Mouse (Mus musculus): ENCODE results near the gene Gm973. TPM values are rescaled to one million over a fixed set of nuclear protein-coding genes. Genes with fewer than 3 reads are reported as not detected.

Gm973 gene
- polyA plus RNA-seq, 1 experiment: 0.13 TPM

DNA sequence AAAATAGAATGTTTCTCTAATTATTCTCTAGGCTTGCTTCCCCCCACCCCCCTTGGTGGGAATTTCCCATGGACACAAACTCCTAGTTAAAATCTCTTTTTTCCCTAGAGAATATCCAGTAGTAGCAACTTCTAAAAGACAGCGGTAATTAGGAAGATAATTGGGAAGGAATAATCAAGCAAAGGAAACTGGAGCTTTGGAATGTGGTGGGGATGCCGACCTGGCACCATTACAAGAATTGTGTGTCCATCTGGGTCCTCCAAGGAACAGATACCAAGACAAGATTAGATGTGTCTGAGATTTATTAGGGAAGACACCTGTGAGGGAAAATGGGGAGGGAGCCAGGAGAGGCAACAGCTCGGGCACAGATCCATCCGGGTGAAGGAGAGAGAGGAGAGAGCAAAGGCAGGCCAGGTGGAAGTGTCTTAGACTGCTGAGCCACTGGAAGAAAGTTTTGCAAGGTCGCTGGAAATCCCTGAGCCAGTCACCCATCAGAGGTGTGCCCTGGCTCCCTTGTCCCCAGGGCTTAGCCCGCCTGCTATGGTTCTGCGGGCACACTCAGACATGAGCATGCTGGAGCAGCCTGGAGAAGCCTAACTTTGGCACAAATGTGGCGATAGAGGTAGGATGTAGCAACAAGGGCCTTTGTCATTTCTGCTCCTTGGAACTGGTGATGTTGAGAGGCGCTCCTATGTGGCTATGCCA lies 4.3 kb upstream of the Gm973 start:
- H3K27ac ChIP-seq (ENCODE audit: insufficient read depth, low read depth, low read length): no peak overlapping the region
- WGBS: 83% methylated on average over 9 of the region's 9 CpGs
- no peak overlapping the region for H3K4me3 ChIP-seq (ENCODE audit: low read depth, low read length)
- H3K36me3 ChIP-seq (ENCODE audit: control insufficient read depth, insufficient read depth, low read length): no peaks in the 10 kb centered on the region
- H3K4me1 ChIP-seq (ENCODE audit: control insufficient read depth, insufficient read depth, insufficient read length, low read length): 0 out of 2 replicates have a peak, but pooled peaks cover 1% of the 10 kb centered on the region
- TF ChIP-seq POLR2A (IDR thresholded peaks at IDR 0.05; ENCODE audit: low read depth, low read length): no peak
- no peak for TF ChIP-seq CTCF (IDR thresholded peaks at IDR 0.05; ENCODE audit: extremely low read depth, insufficient read length, insufficient replicate concordance, low read depth, low read length)
- no peaks in the 10 kb centered on the region for H3K27me3 ChIP-seq (ENCODE audit: control insufficient read depth, insufficient read depth, low read length)

DNA sequence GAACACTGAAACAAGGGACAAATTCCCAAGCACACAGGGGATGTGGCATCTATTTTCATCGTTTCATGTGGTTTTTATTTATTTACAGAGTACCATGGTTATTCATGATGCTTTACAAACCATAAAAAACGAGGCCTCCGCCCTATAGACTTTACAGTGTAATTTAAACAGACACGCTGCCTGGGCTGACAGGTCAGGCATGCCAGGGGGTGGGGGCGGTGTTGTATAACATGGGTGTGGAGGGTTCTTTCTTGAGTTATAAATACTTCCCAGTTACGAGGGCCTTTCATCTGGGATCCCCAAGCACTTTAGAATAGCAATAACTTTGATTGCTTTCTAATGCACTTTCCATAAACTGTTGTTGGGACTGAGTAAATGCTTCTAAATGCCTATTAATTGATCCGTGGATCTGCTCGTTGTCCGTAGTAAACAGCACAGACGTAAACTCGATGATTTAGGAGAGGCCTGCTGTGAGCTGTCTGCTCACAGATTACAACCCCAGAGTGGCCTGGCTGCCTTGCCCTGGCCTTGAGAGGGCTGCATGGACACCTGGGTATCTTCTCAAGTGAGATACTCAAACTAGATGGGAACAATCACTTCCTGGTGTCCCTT lies 4.3 kb downstream of the Gm973 start:
- no peak for TF ChIP-seq POLR2A (IDR thresholded peaks at IDR 0.05; ENCODE audit: low read depth, low read length)
- no peak for TF ChIP-seq CTCF (IDR thresholded peaks at IDR 0.05; ENCODE audit: extremely low read depth, insufficient read length, insufficient replicate concordance, low read depth, low read length)
- no peak overlapping the region for H3K27ac ChIP-seq (ENCODE audit: insufficient read depth, low read depth, low read length)

DNA sequence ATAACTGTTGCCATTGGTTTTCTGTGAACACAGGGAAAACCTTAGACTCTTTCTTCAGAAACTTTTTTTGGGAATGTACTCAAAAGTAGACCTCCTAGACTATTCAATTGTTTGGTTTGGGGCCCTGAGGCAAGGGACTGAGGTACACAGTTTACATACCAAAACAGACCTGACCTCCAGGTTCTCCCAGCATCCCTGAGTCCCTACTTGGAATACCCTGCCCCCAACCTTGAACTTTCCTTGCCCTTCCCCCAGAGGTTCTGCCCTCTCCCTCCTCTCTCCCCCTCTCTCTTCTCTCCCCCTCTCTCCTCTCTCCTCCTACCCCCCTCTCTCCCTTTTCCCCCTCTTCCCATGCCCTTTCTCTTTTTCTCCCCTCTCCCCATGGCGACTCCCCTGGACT lies 6.4 kb downstream of the Gm973 start:
- H3K27ac ChIP-seq (ENCODE audit: insufficient read depth, low read depth, low read length): no peak overlapping the region
- H3K4me1 ChIP-seq (ENCODE audit: control insufficient read depth, insufficient read depth, insufficient read length, low read length): peaks cover 4% of the 10 kb centered on the region
- no peaks in the 10 kb centered on the region for H3K27me3 ChIP-seq (ENCODE audit: control insufficient read depth, insufficient read depth, low read length)
- no peak overlapping the region for H3K4me3 ChIP-seq (ENCODE audit: low read depth, low read length)
- WGBS: 94% methylated on average over 1 of the region's 1 CpGs
- no peaks in the 10 kb centered on the region for H3K36me3 ChIP-seq (ENCODE audit: control insufficient read depth, insufficient read depth, low read length)
- TF ChIP-seq CTCF (IDR thresholded peaks at IDR 0.05; ENCODE audit: extremely low read depth, insufficient read length, insufficient replicate concordance, low read depth, low read length) (no peak), POLR2A (IDR thresholded peaks at IDR 0.05; ENCODE audit: low read depth, low read length) (no peak)

More for the DNA sequence above, 4.3 kb downstream of the Gm973 start:
- WGBS: 24% methylated on average over 11 of the region's 11 CpGs
- Histone ChIP-seq H3K27me3 (ENCODE audit: control insufficient read depth, insufficient read depth, low read length) (no peaks in the 10 kb centered on the region), H3K4me3 (ENCODE audit: low read depth, low read length) (no peak overlapping the region), H3K36me3 (ENCODE audit: control insufficient read depth, insufficient read depth, low read length) (no peaks in the 10 kb centered on the region), H3K4me1 (ENCODE audit: control insufficient read depth, insufficient read depth, insufficient read length, low read length) (peaks cover 8% of the 10 kb centered on the region)

DNA sequence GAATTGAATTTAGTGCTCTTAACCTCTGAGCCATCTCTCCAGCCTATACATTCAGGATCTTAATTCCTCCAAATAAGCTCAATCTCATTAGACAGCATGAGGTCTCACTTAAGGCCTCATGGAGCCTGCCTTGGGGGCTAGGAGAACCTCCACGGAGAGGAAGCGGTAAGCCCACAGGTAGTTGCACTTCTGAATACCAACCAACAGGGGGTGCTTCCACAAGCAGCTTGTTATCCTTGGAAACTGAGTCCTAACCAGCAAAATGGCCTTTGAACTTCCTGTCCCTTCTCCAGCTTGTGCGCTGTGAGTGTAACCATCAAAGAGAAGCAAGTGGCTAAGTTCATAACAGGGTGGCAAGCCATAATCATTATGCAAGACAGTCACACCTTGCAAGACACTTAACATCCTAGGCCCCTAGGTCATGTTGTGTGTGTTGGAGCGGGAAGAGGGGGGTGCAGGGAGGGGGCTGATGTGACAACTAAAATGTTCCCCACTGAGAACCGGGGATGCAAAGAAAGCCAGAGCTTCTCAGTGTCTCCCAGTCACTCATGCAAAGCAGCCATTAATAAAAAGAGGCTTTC lies 7.4 kb downstream of the Gm973 start:
- 87% methylated on average over 5 of the region's 5 CpGs for WGBS
- Histone ChIP-seq H3K27me3 (ENCODE audit: control insufficient read depth, insufficient read depth, low read length) (no peaks in the 10 kb centered on the region), H3K4me1 (ENCODE audit: control insufficient read depth, insufficient read depth, insufficient read length, low read length) (peaks cover 4% of the 10 kb centered on the region), H3K36me3 (ENCODE audit: control insufficient read depth, insufficient read depth, low read length) (no peaks in the 10 kb centered on the region), H3K27ac (ENCODE audit: insufficient read depth, low read depth, low read length) (no peak overlapping the region), H3K4me3 (ENCODE audit: low read depth, low read length) (no peak overlapping the region)
- TF ChIP-seq POLR2A (IDR thresholded peaks at IDR 0.05; ENCODE audit: low read depth, low read length) (no peak), CTCF (IDR thresholded peaks at IDR 0.05; ENCODE audit: extremely low read depth, insufficient read length, insufficient replicate concordance, low read depth, low read length) (no peak)

DNA sequence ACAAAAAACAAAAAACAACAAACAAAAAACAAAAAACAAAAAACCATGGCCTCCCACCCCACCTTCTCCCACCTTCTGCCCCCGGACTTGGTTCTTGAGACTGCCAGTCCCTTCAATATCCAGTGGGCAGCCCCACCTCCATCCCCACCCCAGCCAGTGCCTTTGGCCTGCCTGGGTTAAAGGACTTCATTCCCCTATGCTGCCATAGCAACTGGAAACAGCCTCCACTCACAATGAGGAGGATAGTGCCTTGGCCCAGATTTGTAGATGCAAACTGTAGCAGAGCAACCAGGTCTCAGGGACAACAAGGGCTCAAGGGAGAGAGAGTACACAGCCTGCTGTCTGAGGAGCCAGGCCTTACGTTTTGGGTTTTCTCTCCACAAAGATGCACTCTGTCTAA lies 8.0 kb downstream of the Gm973 start:
- H3K4me3 ChIP-seq (ENCODE audit: low read depth, low read length): no peak overlapping the region
- peaks cover 4% of the 10 kb centered on the region for H3K4me1 ChIP-seq (ENCODE audit: control insufficient read depth, insufficient read depth, insufficient read length, low read length)
- H3K36me3 ChIP-seq (ENCODE audit: control insufficient read depth, insufficient read depth, low read length): no peaks in the 10 kb centered on the region
- WGBS: 92% methylated on average over 2 of the region's 2 CpGs
- no peaks in the 10 kb centered on the region for H3K27me3 ChIP-seq (ENCODE audit: control insufficient read depth, insufficient read depth, low read length)
- no peak for TF ChIP-seq POLR2A (IDR thresholded peaks at IDR 0.05; ENCODE audit: low read depth, low read length)
- TF ChIP-seq CTCF (IDR thresholded peaks at IDR 0.05; ENCODE audit: extremely low read depth, insufficient read length, insufficient replicate concordance, low read depth, low read length): no peak
- no peak overlapping the region for H3K27ac ChIP-seq (ENCODE audit: insufficient read depth, low read depth, low read length)

DNA sequence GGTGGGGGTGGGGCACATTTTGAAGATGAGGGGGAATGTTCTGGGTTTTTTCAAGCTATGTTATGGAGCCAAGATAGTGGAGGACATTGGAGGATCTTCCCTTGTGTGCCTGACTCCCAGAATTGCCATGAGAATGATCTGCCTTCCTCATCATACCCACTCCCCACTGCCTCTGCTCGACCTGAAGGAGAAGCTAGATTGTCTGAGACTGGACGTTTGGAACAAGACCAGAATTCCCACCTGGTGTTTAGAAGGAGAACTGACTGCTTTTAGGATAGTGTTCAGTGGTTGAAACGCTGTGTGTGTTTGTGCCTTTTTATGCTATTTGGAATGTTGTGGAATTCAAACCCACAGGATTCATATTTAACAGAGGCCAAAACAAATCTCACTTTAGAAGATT lies 8.7 kb downstream of the Gm973 start:
- 49% methylated on average over 3 of the region's 3 CpGs for WGBS
- TF ChIP-seq CTCF (IDR thresholded peaks at IDR 0.05; ENCODE audit: extremely low read depth, insufficient read length, insufficient replicate concordance, low read depth, low read length) (no peak), POLR2A (IDR thresholded peaks at IDR 0.05; ENCODE audit: low read depth, low read length) (no peak)
- H3K27me3 ChIP-seq (ENCODE audit: control insufficient read depth, insufficient read depth, low read length): no peaks in the 10 kb centered on the region

GRCm38 (mm10) chr1:59527219-59527618 lies 11.2 kb downstream of the Gm973 start:
- H3K27ac ChIP-seq (ENCODE audit: insufficient read depth, low read depth, low read length): no peak overlapping the region
- no peaks in the 10 kb centered on the region for H3K27me3 ChIP-seq (ENCODE audit: control insufficient read depth, insufficient read depth, low read length)
- H3K4me1 ChIP-seq (ENCODE audit: control insufficient read depth, insufficient read depth, insufficient read length, low read length): no peaks in the 10 kb centered on the region
- no peaks in the 10 kb centered on the region for H3K36me3 ChIP-seq (ENCODE audit: control insufficient read depth, insufficient read depth, low read length)
- no peak overlapping the region for H3K4me3 ChIP-seq (ENCODE audit: low read depth, low read length)
- no peak for TF ChIP-seq CTCF (IDR thresholded peaks at IDR 0.05; ENCODE audit: extremely low read depth, insufficient read length, insufficient replicate concordance, low read depth, low read length)
- TF ChIP-seq POLR2A (IDR thresholded peaks at IDR 0.05; ENCODE audit: low read depth, low read length): no peak
- 89% methylated on average over 6 of the region's 6 CpGs for WGBS

More for the DNA sequence above, 8.7 kb downstream of the Gm973 start:
- Histone ChIP-seq H3K4me3 (ENCODE audit: low read depth, low read length) (no peak overlapping the region), H3K4me1 (ENCODE audit: control insufficient read depth, insufficient read depth, insufficient read length, low read length) (peaks cover 4% of the 10 kb centered on the region), H3K36me3 (ENCODE audit: control insufficient read depth, insufficient read depth, low read length) (no peaks in the 10 kb centered on the region), H3K27ac (ENCODE audit: insufficient read depth, low read depth, low read length) (no peak overlapping the region)

All from small intestine, adult 2 months (tissue).